Mouse (Mus musculus) retina, postnatal 1 day (tissue): ENCODE results near the gene Actr6.

Experiments used
- DNase-seq: peaks from one replicate; pipeline ENCODE4 v3.0.0-alpha.2; 2012

Gene Actr6

DNA sequence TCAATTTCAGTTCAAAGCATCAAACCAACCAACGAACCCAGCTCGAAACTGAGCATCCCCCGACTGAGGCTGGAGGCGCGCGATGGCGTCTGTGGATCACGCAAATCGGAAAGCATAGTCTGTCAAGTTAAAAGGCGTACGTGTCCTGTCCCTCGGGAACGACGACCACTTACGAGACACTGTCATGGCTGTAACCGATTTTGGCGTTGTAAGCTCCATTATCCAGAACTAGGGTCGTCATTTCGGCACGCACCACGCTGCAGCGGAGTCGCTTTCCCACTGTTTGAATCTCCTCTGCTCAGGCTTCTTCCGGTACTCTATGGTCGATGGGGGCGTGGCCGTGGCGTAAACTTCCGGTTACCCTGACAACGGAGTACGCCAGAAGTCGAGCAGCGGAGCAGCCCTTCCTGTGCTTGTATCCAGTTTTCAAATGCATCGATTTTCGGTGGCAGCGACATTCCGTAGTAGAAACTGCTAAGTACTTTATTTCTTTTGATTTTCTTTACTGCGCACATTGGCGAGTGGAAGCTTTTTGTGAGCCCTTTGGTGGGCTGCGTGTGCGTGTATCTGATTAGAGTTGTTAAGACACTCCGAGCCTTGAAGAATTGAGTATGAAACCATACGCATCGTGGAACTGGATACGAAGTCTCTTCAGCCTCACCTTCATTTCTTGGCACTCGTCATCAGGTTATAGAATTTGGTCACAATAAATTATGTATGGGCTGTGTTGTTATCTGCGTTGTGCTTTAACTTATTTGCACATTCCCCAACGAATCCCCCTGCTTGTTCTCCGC is at the start of gene Actr6:
Gene Actr6, minus strand, starts transcription at position 295 of the 794 bp plus-strand sequence.
- DNase-seq, result peak; percentile 98

DNA sequence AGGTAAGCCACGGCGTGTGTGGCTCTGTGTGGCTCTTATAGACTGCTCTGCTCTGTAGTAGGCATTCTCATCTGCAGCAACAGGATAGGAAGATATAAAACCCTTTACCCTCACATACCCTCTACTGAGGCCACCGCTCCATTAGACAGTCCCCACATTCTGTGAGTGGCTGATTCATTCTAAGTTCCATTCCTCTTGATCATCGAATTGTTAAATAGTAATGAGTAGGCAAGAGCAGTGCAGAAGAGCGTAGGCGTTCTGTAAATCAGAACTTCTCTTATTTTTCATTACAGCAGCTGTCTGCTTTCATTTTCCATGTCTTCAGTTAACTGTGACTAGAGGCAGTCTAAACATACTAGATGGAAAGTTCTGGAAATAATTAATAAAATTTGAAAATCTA is 43.9 kb upstream of the Actr6 start:
- no peak for DNase-seq

DNA sequence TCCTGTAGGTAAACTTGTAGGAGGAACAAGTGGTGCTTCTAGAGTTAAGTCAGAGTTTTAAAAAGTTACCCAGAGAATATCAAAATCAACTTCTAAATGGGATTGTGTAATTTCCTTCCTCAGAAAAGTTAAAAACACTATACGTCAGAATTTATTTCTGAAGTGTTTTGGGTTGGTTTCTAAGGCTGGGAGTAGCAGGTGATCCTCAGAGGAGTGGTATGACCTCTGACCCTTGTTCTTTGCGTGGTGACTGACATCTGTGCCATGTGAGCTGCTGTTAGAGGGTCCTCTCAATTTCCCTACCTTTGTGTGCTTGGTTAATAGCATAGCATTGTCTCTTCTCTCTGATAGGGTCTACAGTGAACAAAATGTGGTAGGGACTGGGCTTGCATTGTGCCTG is 39.8 kb upstream of the Actr6 start:
- DNase-seq, result no peak

DNA sequence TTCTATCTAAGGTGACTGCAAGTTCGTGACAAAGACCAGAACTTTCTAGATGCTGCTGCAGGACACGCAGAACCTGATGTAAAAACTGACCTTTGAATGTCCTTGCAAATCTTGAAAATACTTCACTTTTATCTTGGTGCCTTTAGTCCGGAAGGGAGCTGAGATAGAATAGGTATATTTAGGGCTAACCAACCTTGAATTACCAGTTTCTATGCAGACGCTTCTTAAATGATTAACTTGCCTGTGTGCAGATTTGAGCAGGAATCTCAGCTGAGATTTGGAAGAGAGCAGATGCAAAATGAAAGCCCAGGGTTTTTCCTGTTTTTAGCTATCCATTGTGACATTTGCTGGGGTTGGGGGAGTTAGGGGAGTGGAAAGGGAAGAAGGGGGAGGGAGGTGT is 37.0 kb upstream of the Actr6 start:
- no peak for DNase-seq

DNA sequence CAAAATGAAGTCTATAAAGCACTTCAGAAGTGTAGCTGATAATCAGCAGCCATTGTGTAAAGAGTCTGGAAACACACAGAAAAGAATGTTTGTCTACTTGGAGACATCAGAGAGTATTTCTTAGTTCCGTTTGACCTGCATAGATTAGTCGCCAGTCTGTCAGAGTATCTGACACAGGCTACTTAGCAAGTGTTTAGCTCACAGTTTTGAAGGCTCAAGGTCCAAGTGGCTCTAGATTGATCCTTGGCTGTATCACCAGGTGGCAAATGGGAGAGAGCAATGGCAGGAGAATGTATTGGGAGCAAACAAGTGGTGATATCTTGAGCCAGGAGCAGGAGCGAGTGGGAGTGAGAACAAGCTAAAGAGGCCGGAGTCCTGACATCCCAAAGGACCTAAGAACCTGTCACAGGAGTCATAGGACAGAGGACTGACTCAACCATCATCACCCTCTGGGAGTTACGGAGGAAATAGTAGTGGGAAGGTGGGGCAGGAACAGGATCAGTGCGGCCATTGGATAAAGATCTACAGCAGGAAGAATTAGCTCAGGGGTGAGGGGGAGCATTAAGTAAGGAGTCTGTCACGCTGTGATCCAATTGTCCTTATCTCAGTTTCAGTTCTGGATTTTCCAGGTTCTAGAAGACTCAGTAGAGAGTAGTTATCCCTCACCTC is 36.4 kb upstream of the Actr6 start:
- DNase-seq, result no peak

DNA sequence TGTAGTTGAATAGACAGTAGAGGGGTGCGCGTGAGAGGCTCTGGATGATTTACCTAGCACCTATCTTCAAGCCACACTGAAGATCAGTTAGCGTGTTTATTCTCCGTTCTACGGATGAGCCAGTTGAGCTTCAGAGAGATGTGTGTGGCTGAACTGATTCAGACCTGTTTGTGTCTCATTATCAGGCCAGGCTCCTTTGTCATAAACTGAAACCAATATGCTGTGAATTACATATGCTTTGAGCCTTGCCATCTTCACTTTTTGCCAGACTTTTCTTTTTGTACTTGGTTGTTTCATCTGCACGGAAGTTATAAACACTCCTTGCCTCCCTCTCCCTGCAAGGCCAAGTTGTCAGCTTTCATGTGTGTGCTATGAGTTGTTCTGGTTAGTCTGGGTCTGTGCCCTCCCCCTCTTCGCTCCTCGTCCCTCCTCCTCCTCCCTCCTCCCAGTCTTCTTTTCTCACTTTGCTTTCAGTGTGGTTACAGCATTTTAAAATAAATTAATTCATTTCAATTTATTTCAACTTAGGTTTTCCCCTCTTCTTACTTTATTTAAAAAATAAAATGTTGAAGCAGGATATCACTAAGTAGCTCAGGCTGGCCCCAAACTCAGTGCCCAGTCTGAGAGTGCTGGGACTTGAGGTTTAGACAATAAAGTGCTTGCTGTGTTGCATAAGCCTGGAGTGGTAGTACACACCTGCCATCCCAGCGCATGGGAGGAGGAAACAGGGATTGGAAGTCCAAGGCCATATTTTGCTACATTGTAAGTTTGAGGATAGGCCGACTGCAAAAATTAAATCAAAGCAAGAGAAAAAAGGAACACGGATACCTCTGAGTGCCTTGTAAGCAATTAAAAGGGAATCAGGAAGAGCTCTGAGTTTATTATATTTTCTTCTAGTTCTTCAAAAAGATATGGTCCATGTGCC is 34.0 kb upstream of the Actr6 start:
- no peak for DNase-seq

DNA sequence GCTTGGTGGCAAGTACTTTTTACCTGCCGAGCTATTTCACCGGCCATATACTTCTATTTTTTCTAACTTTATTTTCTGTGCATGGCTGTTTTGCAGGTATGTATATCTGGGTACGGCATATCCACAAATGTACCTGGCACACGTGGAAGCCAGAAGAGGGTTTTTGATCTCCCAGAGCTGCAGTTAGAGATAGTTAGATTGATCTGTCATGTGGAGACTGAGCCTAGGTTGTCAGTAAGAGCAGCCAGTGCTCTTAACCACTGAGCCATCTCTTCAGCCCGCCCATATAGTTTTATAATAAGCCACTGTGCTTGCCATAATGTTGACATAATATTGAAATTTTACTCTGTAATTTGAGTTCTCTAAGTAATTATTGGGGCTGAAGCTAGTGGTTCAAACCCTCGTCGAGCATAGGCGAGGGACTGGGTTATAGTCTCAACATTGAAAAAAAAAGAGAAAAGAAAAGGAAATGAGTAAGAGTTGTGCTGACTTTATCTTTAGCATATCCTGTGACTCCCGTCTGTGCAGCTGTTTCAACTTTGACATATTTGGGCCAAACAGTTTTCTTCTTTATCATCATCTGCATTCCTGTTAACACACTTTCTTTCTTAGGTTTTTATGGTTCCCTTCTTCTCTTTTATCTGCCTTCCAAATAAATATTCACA is 32.5 kb upstream of the Actr6 start:
- DNase-seq, result no peak

DNA sequence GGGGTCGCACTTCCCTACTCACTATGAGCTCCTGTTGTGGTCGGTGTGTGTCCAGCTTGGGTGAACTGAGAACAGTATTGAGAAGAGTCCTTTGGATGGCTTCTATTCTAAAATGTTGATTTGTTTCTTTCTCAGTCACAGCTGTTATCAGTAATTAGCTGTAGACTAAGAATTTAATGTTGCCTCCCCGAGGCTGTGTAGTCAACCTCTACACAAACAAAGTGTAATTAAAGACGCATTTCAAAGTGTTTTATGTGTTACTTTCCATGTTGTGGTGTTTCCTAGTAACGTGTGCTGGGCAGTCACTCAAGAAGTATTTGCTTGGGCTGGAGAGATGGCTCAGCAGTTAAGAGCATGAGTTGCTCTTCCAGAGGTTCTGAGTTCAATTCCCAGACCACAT is 28.7 kb upstream of the Actr6 start:
- no peak for DNase-seq

DNA sequence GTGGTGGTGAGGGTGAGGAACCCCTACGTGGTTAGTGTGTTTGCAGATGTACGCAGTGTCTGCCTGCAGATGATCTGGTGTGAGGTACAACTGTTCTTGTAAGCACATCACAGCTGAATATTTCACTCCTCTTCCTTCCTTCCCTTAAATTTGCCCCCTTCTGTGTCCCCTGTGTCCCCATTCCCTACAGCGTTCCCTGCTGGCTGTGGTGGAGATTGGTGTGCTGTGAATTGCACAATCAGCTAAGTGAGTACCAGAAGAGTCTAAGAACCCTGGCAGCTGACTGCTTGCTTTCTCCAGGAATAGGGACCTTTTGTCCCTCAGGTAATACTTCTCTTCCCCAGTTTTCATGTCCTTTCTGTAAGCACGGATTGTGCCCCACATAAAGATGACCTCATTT is 23.1 kb upstream of the Actr6 start:
- DNase-seq, result no peak

DNA sequence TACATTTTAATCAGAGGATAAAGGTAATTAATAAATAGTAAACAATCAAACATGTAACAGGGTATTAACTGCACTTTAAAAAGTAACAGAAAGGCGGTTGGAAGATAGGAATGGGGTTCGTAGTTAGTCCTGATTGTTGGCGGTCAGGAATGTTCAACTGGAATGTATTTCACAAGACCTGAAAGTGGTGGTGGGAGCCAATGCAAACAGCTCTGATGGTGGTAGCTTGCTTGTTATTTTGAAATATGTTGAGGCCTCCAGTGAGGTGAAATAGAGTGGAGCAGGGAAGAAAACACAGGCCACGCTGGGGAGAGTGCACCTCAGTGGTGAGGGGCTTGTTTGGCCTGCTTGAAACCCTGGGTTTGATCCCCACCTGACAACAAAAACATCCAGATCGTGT is 19.0 kb upstream of the Actr6 start:
- DNase-seq, result no peak

DNA sequence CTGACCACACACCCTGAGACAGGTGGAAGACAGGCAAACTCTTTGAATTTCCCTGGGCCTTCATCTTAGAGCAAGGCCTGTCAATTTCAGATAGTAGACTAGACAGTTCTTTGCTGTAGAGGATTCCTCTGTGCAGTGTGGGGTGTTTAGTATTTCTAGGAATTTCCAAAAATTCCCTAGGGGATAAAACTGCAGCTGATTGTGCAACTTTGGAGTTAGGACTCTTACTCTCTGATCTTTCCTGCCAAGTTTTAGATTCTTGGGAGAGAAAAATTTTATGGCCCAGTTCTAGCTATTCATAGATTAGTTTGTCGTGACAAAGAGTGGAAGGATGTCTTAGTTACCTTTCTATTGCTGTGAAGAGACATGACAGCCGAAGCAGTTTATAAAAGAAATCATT is 16.5 kb upstream of the Actr6 start:
- no peak for DNase-seq

DNA sequence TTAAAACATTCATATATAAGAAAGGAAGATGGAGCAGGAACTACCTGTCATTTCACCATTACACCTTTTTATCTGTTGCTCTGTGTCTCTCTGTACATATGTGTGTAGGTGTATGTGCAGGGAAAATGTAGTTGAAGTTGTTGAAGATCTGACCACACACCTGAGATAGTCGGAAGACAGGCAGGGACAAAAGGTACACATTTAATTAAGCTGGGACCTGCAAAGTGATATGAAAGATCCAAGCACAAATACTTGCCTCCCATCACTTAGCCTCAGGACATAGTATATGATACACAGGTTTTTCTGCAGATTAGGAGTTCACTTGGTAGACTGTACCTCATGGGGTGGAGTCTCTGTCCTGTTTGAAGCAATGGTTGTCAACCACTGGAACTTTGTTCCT is 15.8 kb upstream of the Actr6 start:
- no peak for DNase-seq

DNA sequence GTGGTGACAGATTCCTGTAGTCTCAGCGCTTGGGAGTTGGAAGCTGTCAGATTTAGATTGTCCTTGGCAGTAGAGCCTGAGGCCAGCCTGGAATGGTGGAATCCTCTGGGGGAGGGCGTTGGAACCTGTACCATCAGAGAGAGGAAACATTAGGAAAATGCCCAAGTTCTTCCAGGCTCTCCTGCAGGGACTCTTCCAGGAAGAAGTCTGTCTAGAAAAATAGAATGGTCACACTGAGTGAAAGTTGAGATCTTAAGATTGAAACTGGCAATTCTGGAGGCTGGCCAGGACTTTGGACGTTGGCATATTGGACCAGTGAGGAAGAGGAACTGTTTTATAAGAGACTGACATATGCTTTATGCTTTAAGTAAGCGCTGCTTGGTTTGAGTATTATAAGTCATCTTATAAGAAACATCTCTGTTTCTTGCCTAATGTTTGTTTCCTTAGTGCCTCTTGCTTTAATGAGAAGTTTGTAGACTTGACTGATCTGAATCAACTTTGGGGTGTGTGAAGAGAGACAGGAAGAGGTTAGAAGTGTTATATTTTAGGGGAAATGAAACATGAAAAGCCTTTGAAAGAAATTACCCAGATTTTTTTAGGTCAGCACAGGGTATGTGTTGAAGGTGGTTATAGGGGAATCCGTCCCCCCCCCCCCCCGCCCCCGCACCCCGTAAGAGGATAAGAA is 15.3 kb upstream of the Actr6 start:
- DNase-seq, result no peak

DNA sequence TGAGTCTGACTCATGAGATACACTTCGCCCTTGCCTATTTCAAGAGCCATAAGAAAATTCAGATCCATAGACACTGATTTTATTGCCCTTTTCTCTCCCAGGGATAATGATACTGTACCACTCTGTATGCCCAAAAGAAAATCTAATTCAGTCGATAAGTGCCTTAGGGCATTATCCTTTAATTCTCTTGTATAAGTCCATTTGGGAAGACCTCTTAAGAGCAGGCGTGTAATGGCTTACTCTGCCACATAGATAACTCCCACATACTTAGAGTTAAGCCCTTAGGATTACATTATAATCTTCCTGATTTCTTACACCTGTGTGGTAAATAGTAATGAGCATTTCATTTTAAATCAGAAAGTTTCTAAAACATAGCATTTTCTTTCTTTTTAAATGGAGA is 14.5 kb upstream of the Actr6 start:
- peak; percentile 59 for DNase-seq

DNA sequence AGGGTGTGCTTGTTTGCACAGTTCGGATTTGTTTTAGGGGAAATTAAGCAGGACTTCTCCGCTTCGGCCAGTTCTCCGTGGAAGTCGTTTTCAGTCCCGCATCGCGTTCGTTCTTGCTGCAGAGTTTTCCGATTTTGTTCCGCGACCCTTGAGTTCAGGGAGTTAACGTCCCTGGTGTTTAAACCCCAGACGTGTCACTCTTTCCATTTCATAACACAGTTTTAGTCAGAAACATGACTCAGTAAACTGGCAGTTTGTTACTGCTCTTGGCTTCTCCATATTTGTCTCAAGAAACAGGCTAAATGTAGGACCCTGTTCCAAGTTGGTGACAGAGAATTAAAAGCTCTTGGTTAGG is 13.5 kb upstream of the Actr6 start:
- DNase-seq, result no peak

DNA sequence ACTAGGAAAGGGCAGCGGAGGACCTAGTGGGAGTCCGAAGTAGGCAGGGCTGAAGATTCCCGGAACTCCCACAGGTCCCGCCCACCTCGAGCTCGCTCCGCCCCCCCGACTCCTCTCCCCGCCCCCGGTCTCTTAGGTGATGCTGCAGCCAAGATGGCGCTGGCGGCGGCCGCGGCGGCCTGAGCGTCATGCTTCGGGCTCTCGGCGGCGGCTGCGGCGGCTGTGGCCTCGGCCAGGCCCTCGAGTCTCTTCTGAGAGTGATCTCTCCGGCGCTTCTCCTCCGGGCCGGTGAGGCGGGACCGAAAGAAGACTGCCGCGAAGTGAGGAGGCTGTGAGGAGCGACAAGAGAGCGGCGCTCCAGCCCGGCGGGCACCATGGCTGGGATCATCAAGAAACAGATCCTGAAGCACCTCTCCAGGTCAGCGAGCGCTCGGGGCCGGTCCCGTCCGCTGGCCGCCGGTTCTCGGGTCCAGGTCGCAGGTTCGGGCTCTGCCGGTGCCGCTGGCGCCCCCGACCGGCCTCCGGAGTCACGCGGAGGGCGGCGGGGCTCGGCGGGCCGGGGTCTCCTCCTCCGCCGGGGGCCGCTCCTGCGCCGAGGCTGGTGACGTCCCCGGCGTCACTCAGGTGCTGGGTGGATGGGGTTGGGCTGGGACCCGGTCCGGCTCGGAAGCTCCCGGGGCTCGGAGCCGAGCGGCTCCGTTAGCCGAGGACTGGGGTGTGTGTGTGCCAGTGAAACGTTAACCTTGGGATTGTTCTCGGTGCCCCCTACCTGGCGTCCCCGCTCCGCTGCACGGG is 13.0 kb upstream of the Actr6 start, which contains the start of gene Uhrf1bp1l:
Gene Uhrf1bp1l, plus strand, starts transcription at position 121 of the 795 bp plus-strand sequence.
- DNase-seq, result peak; percentile 94

DNA sequence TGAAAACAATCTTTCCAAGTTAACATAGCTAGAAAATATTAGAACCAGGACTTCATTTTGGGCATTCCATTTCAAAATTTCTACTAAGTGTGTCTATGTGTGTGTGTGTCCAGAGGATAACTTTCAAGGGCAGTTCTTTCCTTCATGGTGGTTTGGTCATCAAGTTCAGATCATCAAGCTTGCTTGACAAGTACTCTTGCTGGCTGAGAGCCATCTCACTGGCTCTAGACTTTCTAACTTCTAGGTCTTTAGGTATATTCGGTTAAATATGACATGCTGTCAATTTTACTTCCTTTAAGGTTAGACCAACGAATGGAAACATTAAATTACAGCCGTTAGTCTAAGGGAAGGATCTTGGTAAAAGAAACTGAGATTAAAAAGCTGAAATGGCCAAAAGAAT is 12.2 kb upstream of the Actr6 start:
- DNase-seq, result no peak

DNA sequence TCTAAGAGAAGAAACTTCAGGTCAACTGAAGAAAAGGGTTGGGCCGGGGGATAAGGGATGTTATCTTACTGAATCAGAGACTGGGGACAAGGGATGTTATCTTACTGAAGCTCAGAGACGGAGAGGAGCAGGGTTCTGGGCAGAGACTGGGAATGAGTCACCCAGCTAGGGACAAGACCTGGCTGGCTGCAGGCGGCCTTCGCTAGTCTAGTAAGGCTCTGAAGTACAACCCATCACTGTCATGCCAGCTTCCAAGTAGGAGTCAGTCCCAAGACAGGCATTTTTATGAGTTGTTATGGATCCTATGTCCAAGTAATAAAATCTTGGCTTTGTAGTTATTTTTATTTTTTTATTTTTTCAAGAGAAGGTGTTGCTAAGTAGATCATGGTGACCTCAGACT is 11.2 kb upstream of the Actr6 start:
- no peak for DNase-seq

DNA sequence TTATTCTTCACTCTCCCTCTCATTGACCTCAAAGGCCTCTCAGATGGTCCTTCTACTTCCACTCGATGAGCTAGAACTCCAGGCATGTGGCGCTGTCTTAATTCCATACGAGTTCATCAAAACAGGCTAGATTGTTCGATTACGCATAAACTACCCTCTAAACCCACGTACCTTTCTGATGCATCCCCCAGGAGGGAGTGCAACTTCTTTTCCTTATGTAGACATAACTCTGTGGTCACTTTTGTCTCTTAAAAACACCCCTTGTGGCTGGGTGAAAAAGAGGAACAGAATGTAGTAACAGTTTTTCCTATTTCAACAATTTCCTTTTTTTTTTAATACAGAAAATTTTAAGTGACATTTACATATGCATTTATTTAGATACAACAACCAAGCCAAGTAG is 8.9 kb upstream of the Actr6 start:
- no peak for DNase-seq

DNA sequence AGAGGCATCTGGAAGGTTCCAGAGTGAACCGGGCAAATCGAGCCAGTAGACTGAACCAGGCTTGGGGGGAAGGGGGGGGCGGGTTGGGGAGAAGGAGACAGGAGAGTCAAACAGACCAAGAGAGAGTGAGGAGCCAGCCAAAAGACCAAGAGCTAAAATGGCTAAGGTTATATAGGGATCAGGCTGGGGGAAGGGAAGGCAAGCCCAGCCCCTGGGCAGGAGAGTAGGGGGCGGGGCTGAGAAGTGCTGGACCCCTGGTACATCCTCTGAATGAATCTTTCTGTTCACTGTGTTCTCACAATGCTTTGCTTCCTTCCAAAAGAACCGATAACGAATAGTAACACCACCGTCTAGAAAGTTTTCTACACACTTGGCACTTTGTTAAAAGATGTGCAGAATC is 7.6 kb upstream of the Actr6 start:
- DNase-seq, result no peak

DNA sequence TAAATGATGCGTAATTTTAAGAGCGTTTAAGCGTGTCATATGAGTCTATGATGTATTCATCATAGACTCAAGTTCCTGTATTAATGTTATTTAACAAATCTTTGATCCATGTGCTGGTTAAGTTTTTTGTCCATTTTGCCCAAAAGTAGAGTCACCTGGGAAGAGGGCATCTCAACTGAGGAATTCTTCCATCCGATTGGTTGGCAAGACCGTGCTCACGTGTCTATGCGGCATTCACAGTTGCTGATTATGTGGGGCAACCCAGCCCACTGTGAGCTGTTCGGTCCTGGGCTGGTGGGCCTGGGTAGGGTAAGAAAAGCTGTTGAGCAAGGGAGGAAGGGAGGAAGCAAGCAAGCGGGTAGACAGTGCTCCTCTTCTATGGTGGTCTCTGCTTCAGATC is 6.3 kb upstream of the Actr6 start:
- no peak for DNase-seq

DNA sequence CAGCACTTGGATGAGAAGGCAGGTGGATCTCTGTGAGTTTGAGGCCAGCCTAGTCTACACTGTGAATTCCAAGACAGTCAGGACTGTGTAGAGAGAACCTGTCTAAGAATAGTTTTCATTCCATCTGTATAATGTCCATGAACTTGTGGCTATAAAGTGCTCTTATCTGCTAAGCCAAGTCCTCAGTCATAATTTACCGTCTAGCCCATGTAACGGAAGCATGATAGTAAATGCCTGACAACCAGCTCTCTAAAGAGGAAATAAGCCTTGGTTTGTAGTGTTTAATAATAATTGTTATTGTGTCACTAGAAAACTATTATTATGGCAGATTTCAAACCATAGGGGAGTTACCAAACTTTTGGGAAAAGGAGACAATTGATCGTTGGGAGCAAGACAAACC is 5.8 kb upstream of the Actr6 start:
- DNase-seq, result no peak
